Mouse (Mus musculus) neural tube, embryonic 13.5 days (tissue): ENCODE data around the gene Hsdl2. TPM values are rescaled to one million over a fixed set of nuclear protein-coding genes. Genes with fewer than 3 reads are reported as not detected.
"Not testable (repeated sequence)": the region's sequence is repeated elsewhere in the genome, so short reads cannot be mapped to it uniquely, and the experiment has no call there.

ENCODE experiments used
- ATAC-seq: fragments of 200-750 bp; cut with Nextera tagmentation; 2 replicates; pipeline ENCODE4 v1.8.0; 2017; ENCODE audit warnings: low read depth, mild to moderate bottlenecking, moderate TSS enrichment, moderate library complexity
- H3K27ac ChIP-seq: fragments of 300-500 bp; sonication (generic); replicated peaks from 2 replicates; pipeline ENCODE4 v1.5.1; 2015; ENCODE audit warnings: moderate library complexity, mild to moderate bottlenecking, inconsistent platforms
- H3K27me3 ChIP-seq: fragments of 300-500 bp; sonication (generic); 2 replicates; pipeline ENCODE4 v1.6.1; 2015; ENCODE audit warnings: mild to moderate bottlenecking, inconsistent platforms
- H3K36me3 ChIP-seq: fragments of 300-500 bp; sonication (generic); 2 replicates; pipeline ENCODE4 v1.6.1; 2015; ENCODE audit warnings: mild to moderate bottlenecking, inconsistent platforms
- H3K4me1 ChIP-seq: fragments of 300-500 bp; sonication (generic); replicated peaks from 2 replicates; pipeline ENCODE4 v1.6.1; 2015; ENCODE audit warnings: inconsistent platforms
- H3K4me2 ChIP-seq: fragments of 300-500 bp; sonication (generic); 2 replicates; pipeline ENCODE4 v1.6.1; 2015; ENCODE audit warnings: inconsistent platforms, mild to moderate bottlenecking, moderate library complexity
- H3K4me3 ChIP-seq: fragments of 300-500 bp; sonication (generic); 2 replicates; pipeline ENCODE4 v1.5.1; 2015; ENCODE audit warnings: mild to moderate bottlenecking, inconsistent platforms
- H3K9ac ChIP-seq: fragments of 300-500 bp; sonication (generic); 2 replicates; pipeline ENCODE4 v1.6.1; 2015; ENCODE audit warnings: moderate library complexity, mild to moderate bottlenecking, inconsistent platforms
- H3K9me3 ChIP-seq: fragments of 300-500 bp; sonication (generic); 2 replicates; pipeline ENCODE4 v1.6.1; 2016; ENCODE audit warnings: inconsistent platforms
- whole genome bisulfite sequencing: fragments of 180-500 bp; shearing (Covaris S2); methylation state at CpG from one replicate; pipeline ENCODE4 v1.1.7; 2015; 5-methylcytosine and 5-hydroxymethylcytosine counted together
- polyA plus RNA-seq: library from polyadenylated mRNA; unstranded; fragments of >200 nt; fragmentation: Nextera tagmentation; extraction: Ambion mirVana; gene quantifications from 2 replicates; pipeline ENCODE4 v1.2.1, GENCODE M21; 2015

Gene Hsdl2
- polyA plus RNA-seq, 1 experiment from 2014 or later: 50.5 TPM

DNA sequence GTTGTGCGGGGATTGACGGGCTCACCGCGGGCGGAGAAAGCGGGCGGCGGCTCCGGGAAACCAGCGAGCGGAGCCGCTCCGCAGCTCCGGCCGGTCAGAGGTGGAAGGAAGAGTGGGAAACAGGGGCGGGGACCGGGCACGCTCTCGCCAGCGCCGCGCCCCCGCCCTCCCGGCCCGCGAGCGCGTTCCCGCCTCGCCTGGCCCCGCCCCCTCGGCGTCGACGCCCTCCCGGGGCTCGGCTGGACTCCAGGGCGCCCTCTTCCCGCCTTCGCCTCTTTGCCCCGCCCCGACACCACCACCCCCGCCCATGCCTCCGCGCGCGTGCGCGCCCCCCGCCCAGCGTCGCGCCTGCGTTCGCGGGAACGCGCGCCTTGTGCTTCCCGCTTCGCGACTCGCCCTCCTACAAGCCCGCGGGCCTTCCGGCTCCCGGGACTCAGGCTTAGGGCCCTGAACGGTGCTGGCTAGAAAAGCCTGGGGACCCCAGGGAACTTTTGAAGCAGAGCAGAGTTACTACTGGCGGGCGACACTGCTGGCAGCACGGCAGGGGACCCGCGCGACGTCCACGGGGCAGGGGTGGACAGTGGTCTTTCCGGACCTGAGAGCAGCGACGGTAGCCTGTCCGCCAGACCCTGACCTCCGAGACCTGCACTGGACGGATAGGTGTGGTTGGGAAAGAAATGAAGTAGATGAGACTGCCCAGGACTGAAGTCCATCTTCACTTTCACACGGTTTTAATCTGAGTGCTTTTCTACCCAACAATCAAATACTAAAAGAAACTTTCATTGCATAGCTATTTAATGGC, 32.0 kb upstream of the Hsdl2 start, which contains the start of gene Ptbp3:
Gene Ptbp3, minus strand, starts transcription at position 190 of the 802 bp plus-strand sequence.
- Histone ChIP-seq H3K9ac (peak within 1 kb of the TSS; percentile 93), H3K9me3 (no peaks in the 10 kb centered on the region), H3K4me1 (peaks cover 24% of the 10 kb centered on the region), H3K27me3 (no peaks in the 10 kb centered on the region), H3K4me2 (peak within 1 kb of the TSS; percentile 78), H3K36me3 (no peaks in the 10 kb centered on the region), H3K27ac (peak within 1 kb of the TSS; percentile 95), H3K4me3 (peak within 1 kb of the TSS; percentile 92)
- peak; percentile 94 for ATAC-seq
- WGBS: under 1% methylated on average over 52 of the region's 83 CpGs

DNA sequence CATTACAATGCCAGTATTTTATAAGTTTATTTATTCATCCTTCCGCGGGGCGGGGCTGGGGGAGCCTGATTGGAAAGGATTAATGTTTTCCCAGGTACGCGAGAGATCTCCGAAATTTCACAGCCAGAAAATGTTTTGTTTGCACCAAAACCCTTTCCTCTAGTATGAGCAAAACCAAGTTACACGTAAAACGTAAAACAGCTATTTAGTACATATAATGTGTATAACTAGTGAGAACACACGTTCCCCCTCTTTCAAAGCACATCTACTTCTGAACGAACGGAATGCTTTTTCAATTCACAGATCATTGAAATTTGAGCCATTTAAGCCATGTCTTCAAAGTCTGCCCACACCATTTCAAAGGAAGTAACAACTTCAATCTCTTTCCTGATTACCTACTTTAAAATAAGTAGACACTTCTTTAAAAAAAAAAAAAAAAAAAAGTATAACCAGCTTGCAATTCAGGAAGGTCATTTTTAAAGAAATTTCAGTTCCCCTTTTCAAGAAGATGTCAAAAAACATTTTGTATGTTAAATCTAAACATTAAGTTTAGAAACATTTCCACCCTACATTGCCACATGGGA, 31.3 kb upstream of the Hsdl2 start:
- WGBS: 16% methylated on average over 11 of the region's 11 CpGs
- no peaks in the 10 kb centered on the region for H3K9me3 ChIP-seq
- peak overlapping the region; percentile 78 for H3K4me2 ChIP-seq
- peak overlapping the region; percentile 92 for H3K4me3 ChIP-seq
- peak overlapping the region; percentile 81 for H3K9ac ChIP-seq
- H3K27ac ChIP-seq: no peak overlapping the region
- H3K27me3 ChIP-seq: no peaks in the 10 kb centered on the region
- no peaks in the 10 kb centered on the region for H3K36me3 ChIP-seq
- H3K4me1 ChIP-seq: peaks cover 24% of the 10 kb centered on the region
- ATAC-seq: no peak

DNA sequence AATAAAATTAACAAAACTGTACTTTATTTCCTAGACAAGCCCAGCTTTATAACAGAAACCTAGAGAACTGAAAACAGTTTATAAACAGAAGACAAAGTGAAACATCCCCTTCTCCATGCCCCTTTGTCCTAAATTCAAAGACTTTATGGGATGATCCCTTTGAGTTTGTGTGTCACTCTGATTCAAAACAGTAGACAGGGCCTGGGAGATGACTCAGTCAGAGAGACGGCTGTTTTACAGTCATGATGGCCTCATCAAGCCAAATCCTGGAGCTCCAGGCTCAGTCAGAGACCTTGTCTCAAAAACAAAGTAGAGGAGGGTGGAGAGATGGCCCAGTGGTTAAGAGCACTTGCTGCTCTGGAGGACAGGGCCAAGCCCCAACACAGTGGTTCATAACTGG, 29.5 kb upstream of the Hsdl2 start:
- no peak overlapping the region for H3K4me3 ChIP-seq
- H3K27ac ChIP-seq: no peak overlapping the region
- no peaks in the 10 kb centered on the region for H3K9me3 ChIP-seq
- H3K4me1 ChIP-seq: peaks cover 17% of the 10 kb centered on the region
- no peaks in the 10 kb centered on the region for H3K27me3 ChIP-seq
- no peak overlapping the region for H3K9ac ChIP-seq
- WGBS: 60% methylated on average over 1 of the region's 1 CpGs
- ATAC-seq: no peak
- H3K4me2 ChIP-seq: no peak overlapping the region
- no peaks in the 10 kb centered on the region for H3K36me3 ChIP-seq

DNA sequence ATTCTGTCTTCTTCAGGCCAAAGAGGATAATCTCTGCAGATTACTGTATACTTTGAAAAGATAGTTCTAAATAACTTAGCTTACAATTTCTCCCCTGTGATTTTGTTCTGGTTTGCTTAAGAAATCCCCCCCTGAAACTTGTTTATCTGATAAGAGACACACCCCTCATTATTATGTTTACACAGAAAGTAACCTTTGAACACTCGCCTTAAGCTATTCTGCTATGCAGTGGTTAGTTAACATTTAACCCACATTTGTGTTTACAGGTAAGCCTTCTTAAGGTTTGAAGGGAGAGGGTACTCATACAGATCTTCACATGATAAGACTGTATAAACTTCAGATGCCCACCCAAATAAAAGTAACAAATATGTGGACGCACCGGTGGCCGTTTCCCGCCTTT, 28.5 kb upstream of the Hsdl2 start:
- peaks cover 7% of the 10 kb centered on the region for H3K4me1 ChIP-seq
- no peak overlapping the region for H3K9ac ChIP-seq
- no peaks in the 10 kb centered on the region for H3K9me3 ChIP-seq
- H3K27me3 ChIP-seq: no peaks in the 10 kb centered on the region
- WGBS: 92% methylated on average over 5 of the region's 5 CpGs
- ATAC-seq: no peak
- H3K27ac ChIP-seq: no peak overlapping the region
- H3K4me2 ChIP-seq: no peak overlapping the region
- H3K4me3 ChIP-seq: no peak overlapping the region
- no peaks in the 10 kb centered on the region for H3K36me3 ChIP-seq

DNA sequence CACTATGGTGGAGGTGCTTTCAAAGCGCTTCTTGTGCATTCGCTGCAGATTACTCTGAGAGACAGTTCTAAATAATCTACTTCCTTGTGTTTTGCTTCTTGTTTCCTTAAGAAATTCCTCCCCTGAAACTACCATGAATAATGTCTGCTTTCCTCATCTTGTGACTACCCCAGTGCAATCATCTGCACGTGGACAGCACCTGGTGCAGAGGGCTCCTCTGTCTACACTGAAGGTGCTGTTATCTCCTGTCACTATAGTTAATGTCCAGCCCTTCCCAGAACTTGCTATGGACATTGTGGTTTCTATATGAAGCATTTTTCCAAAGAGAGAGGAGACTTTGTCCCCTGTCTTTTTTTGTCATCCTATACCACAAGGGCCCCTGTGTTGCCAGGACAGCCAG, 27.8 kb upstream of the Hsdl2 start:
- Histone ChIP-seq H3K27ac (no peak overlapping the region), H3K9ac (no peak overlapping the region), H3K4me3 (no peak overlapping the region), H3K9me3 (no peaks in the 10 kb centered on the region), H3K36me3 (no peaks in the 10 kb centered on the region), H3K4me2 (no peak overlapping the region), H3K4me1 (peaks cover 3% of the 10 kb centered on the region; the same call in 1 of the 2 replicates), H3K27me3 (no peaks in the 10 kb centered on the region)
- 77% methylated on average over 3 of the region's 3 CpGs for WGBS
- ATAC-seq: no peak

DNA sequence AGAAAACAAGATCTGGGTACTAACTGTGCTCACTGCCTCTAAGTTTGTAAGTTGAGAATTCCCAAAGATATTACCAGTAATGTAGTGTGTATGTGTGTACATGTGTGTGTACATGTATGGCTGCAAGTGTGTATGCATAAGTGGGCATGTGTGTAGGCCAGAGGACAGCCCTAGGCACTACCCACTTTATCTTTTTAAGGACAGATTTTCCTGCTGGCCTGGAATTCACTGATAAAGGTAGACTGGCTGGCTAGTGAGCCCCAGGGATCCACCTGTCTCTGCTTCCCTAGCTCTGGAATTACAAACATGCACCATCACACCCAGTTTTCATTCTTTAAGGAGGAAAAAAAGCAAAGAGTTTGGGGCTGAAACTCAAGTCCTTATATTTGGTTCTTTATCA, 26.2 kb upstream of the Hsdl2 start:
- ATAC-seq: no peak

DNA sequence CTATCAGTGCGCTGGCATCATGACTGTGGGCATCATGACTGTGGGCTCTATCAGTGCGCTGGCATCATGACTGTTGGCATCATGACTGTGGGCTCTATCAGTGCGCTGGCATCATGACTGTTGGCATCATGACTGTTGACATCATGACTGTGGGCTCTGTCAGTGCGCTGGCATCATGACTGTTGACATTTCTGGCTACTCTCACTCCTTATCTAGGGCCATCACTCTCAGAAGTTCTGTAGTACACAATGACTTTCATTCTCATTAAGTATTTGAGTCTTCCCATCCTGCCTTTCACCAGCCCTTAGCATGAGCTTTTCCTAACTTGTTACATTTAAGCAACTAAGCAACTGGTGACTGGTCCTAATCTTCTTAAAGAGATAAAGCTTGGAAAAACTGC, 24.0 kb upstream of the Hsdl2 start:
- not testable (repeated sequence) for ATAC-seq, H3K4me3 ChIP-seq, H3K27ac ChIP-seq, H3K4me2 ChIP-seq, H3K9me3 ChIP-seq, H3K36me3 ChIP-seq, H3K27me3 ChIP-seq, H3K4me1 ChIP-seq, H3K9ac ChIP-seq
- 95% methylated on average over 4 of the region's 4 CpGs for WGBS

More for the DNA sequence above, 26.2 kb upstream of the Hsdl2 start:
- Histone ChIP-seq H3K36me3 (no peaks in the 10 kb centered on the region), H3K9me3 (no peaks in the 10 kb centered on the region), H3K27me3 (no peaks in the 10 kb centered on the region), H3K4me3 (no peak overlapping the region), H3K27ac (no peak overlapping the region), H3K4me2 (no peak overlapping the region), H3K9ac (no peak overlapping the region), H3K4me1 (no peaks in the 10 kb centered on the region)

DNA sequence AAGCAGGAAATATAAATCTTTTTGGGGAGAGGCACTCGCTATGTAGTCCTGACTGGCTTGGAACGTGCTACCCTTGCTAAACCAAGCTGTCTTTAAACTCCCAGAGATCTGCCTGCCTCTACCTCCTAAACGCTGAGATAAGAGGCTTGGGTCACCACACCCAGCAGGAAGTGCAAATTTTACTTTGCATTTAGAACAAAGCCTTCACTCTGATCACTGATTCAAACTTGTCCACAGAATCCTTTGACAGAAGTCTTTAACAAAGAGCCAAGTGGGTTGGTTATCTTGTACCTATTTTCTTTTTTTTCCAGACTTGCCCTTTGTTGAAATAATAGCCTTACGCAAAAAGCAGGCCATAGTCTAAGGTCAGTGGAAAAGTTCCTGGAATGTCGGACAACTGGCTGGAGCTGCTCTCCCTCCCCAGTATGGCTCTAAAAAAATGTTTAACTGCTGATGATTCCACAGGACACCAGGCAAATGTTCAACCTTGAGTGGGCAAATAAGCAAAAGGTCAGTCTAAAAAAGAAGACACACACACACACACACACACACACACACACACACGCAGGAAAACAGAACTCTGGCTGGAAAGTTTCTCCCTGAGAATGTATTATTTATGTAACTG, 23.2 kb upstream of the Hsdl2 start:
- Histone ChIP-seq H3K4me3 (no peak overlapping the region), H3K9ac (no peak overlapping the region), H3K27ac (no peak overlapping the region), H3K9me3 (no peaks in the 10 kb centered on the region), H3K4me1 (no peaks in the 10 kb centered on the region), H3K36me3 (no peaks in the 10 kb centered on the region), H3K4me2 (no peak overlapping the region), H3K27me3 (no peaks in the 10 kb centered on the region)
- ATAC-seq: no peak
- 69% methylated on average over 6 of the region's 6 CpGs for WGBS

DNA sequence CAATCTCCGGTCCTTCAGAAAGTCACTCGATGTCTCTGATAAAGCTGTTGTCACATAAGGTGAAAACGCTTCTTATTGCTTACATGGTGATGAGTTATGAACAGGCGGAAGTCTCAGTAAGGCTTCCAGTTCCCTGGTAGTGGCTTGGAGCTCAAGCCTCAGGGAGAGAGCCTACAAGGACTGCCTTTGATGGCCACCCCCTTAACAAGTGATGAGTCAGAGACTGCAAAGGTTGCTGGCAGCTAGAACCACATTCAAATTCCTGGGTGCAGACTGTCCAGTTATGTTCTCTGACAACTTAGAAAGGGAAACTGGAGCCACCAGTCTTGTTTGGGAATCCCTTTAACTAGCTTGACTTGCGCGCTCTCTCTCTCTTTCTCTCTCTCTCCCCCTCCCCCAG, 21.2 kb upstream of the Hsdl2 start:
- Histone ChIP-seq H3K27ac (no peak overlapping the region), H3K4me3 (no peak overlapping the region)

DNA sequence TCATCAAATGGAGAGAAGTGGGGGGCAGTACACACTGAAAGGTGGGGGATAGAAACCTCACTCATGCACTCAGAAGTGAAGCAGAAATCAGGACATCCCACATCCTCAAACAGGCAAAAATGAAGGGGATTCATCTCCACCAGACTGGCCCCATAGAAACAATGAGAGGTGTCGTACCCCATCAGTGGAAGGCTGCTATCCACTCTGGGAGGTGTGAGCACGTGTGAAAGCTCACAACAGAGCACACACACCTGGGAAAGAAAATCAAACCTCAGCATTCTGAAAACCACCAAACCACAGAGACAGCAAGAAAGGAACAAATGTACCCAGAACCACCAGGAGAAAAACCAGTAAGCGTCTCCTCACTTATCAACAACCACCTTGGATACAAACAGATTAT, 17.2 kb upstream of the Hsdl2 start:
- no peak overlapping the region for H3K9ac ChIP-seq
- no peak overlapping the region for H3K4me3 ChIP-seq
- no peaks in the 10 kb centered on the region for H3K9me3 ChIP-seq
- H3K4me2 ChIP-seq: no peak overlapping the region
- H3K27me3 ChIP-seq: no peaks in the 10 kb centered on the region
- no peak for ATAC-seq
- H3K36me3 ChIP-seq: no peaks in the 10 kb centered on the region
- H3K27ac ChIP-seq: no peak overlapping the region
- no peaks in the 10 kb centered on the region for H3K4me1 ChIP-seq
- 86% methylated on average over 3 of the region's 3 CpGs for WGBS

More for the DNA sequence above, 21.2 kb upstream of the Hsdl2 start:
- Histone ChIP-seq H3K9me3 (no peaks in the 10 kb centered on the region), H3K27me3 (no peaks in the 10 kb centered on the region), H3K4me1 (no peaks in the 10 kb centered on the region), H3K9ac (no peak overlapping the region), H3K36me3 (no peaks in the 10 kb centered on the region), H3K4me2 (no peak overlapping the region)
- ATAC-seq: no peak
- WGBS: 94% methylated on average over 6 of the region's 6 CpGs

DNA sequence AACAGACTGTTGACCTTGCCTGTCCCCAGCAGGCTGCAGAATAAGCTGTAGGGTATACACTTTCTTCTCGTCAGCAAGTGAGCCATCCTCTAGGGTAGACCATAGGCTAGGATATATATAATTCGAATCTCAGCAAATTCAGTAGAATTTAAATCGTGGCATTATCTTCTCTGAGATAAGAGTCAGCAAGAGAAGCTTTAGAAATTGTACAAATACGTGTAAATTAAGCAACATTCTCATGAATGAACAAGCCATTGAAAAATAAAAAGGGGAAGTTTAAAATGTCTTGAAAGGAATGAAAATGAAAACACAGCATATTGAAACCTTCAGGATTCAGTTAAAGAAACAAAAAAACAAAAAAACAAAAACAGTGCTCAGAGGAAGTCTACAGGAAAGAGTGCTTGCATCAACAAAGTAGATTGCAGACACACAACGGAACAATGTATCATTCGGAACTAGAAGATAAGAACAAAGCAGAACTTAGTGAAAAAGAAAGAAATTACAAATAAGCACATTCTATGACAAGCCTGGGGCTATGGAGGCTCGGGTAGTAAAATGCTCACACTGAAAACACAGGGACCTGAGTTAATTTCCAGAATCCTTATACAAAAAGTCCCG, 15.7 kb upstream of the Hsdl2 start:
- no peak for ATAC-seq
- Histone ChIP-seq H3K36me3 (no peaks in the 10 kb centered on the region), H3K9ac (no peak overlapping the region), H3K27me3 (no peaks in the 10 kb centered on the region), H3K27ac (no peak overlapping the region), H3K4me1 (no peaks in the 10 kb centered on the region), H3K4me2 (no peak overlapping the region), H3K9me3 (no peaks in the 10 kb centered on the region), H3K4me3 (no peak overlapping the region)
- 81% methylated on average over 8 of the region's 8 CpGs for WGBS

DNA sequence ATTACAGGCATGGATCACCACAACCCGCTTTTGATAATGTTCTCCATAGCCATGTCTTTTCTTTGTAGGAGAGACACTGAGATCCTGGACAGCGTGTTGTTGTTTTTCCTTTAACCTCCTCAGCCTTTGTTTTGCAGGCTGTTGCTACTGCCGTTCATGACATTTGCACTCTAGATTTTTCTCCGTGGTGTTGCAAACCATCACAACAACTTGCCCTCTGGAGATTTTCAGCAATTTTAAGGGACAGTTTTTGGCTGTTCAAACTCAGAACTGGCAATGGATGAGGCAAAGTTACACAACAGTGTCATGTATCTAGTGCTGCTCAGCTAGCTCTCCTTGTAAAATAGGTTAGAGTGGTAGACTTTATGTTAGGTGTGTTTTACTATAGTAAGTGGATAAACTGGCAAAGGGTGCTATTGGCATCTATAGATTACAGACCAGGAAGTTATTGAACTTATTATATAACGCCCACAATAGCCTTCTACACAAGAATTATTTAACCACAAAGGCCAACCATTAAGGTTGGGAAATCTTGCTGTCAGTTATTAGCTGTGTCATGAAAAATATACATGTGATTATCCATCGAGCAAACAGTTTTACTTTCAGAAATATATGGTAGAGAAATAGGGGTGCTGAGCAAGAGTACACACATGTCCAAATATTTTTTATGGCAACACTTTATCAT, 13.6 kb upstream of the Hsdl2 start:
- 87% methylated on average over 6 of the region's 6 CpGs for WGBS
- Histone ChIP-seq H3K9ac (no peak overlapping the region), H3K36me3 (no peaks in the 10 kb centered on the region), H3K4me3 (no peak overlapping the region), H3K9me3 (no peaks in the 10 kb centered on the region), H3K27ac (no peak overlapping the region), H3K4me1 (no peaks in the 10 kb centered on the region), H3K4me2 (no peak overlapping the region), H3K27me3 (no peaks in the 10 kb centered on the region)
- no peak for ATAC-seq
